Mouse (Mus musculus): Measurements from ENCODE around the gene Scand1.
A peak's percentile ranks its signal among the peaks of the same experiment; 100 is the strongest.

Gene Scand1

GRCm38 (mm10) chr2:156307261-156307660 is 5.2 kb downstream of the Scand1 start:
- DNase-seq (ENCODE audit: low read depth, low spot score) = peak; percentile 56

GRCm38 (mm10) chr2:156305818-156306217 is 6.7 kb downstream of the Scand1 start:
- DNase-seq (ENCODE audit: low read depth, low spot score) = peak; percentile 69

DNA sequence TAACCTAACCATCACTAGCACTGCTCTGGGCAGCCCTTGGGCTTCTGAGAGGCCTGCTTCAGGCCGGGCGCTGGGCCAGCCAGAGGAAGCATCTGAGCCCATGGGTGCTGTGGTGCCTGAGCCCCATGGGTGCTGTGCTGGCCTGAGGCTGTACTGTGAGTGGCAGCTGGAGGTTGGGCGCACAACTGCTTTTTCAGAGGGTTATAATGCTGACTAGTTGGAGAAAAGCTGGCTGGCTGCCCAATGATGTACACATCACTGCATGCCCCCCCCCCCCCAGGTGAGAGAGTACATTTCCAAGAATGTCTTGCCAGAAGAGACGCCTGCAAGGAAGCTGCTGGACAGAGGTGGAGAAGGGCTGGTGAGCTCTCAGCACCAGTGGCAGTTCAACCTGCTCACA is 8.2 kb downstream of the Scand1 start:
- no peak for DNase-seq (ENCODE audit: low read depth, low spot score)

- no peak for DNase-seq (ENCODE audit: low read depth, low spot score)
These were observed 10.4 kb downstream of the Scand1 start for GRCm38 (mm10) chr2:156302063-156302462.

- DNase-seq (ENCODE audit: low read depth, low spot score) = no peak
These were observed 14.0 kb downstream of the Scand1 start for GRCm38 (mm10) chr2:156298458-156298857.

DNA sequence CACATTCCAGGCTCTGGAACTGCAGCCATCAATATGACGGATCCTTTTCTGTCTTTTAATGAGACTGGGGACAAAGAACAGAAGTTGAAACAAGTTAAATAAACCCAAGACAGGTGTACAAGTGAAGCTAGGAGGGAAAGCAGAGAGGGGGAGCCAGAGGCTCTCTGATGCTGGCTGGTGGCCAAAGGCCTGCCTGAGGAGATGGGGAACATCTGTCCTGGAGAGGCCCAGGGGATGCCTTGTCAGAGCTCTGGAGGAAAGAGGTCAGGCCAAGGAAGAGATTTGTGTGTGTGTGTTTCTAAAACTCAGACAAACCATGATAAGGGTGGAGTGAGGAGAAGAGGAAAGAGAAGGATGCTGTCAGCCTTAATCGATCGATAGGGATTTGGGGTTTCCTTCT is 14.9 kb downstream of the Scand1 start:
- DNase-seq (ENCODE audit: low read depth, low spot score) = no peak

- no peak for DNase-seq (ENCODE audit: low read depth, low spot score)
These were observed 16.3 kb downstream of the Scand1 start for GRCm38 (mm10) chr2:156296190-156296589.

DNA sequence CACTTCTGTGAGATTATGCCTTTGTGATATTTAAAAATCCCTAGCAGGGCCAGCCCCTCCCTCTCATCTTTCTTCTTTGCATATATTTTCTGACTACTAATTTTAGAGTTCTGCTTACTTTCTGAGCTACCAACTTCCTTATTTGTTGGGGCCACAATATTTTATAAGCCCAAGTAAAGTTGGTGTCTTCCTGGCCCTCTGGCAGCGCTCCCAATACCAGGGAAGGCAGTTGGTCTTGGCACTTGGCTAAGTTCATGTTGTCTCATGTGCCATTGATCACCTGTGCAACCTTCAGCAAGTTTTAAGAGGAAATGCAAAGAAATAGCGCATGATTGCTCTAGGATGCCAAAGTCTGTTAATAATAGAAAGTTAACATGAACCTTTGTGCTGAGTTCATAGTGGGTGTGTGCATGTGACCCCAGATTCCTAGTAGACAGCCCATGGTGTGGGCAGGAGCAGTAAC is 16.9 kb downstream of the Scand1 start:
- DNase-seq (ENCODE audit: low read depth, low spot score) = no peak

- DNase-seq (ENCODE audit: low read depth, low spot score) = no peak
These were observed 20.5 kb downstream of the Scand1 start for GRCm38 (mm10) chr2:156291998-156292397.

DNA sequence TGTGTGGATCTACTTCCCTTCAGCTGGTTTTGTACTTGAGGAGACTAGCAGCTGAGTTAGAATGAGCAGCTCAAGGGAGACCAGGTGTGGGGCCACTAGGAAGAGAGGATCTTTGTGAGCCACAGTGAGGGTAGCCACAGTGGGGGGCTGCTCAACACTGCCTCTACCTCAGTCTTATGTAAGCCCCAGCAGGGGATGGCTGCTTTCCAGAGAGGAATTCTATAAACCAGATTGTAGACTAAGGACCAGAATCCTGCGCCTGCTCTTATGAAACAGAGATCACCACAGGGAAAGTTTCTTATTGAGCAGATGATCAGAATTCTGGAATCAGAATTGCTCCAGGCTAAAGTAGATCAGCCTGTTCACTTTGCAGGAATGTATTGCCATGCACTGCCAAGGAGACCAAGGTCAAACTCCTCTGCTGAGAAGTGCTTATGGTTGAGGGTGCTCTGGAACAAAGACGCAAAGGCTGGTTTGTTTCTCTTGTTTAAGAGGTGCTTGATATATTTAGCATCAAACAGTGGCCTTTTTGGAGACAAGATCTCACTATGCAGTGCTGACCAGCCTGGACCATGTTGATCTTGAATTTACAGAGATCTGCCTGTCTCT is 22.8 kb downstream of the Scand1 start:
- no peak for DNase-seq (ENCODE audit: low read depth, low spot score)

GRCm38 (mm10) chr2:156288222-156288621 is 24.3 kb downstream of the Scand1 start:
- DNase-seq (ENCODE audit: low read depth, low spot score) = no peak

GRCm38 (mm10) chr2:156286733-156287132 is 25.8 kb downstream of the Scand1 start:
- DNase-seq (ENCODE audit: low read depth, low spot score) = peak; percentile 39

DNA sequence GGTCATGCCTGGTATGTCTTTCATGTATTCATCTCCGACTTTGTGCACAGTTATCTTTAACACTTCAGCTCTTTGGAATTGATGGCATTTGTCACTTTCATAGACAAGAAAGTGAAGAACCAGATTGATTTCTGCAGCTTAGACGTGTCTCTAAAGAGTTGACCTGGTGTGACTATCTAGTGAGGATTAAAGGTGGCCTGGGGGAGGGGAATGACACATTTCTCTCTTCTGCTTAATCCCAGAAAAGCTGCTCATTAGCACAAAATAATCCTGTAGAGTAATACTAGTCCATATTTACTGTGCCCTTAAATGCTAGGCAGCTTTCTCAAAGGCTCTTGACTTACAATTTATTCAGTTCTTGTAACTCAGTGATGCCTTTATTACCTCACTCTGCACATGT is 27.3 kb downstream of the Scand1 start:
- no peak for DNase-seq (ENCODE audit: low read depth, low spot score)

DNA sequence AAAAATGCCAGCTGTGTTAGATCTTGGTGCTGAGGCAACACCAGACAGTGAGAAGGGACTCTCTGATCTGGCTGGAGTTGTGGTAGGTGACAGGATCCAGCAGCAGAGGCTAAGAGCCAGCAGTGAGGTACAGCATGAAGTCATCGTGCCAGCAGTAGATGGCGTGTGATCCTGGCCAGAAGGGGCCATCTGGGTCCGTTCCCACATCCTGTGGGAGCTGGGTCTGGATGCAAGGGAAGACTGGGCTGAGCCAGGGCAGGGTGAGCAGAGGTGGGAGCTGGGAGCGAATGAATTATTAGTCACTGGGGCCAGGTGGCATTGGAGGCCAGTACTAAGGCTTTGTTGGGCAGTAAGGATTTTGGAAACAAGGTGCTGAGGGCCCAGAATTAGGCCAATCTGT is 31.3 kb downstream of the Scand1 start:
- DNase-seq (ENCODE audit: low read depth, low spot score) = no peak

- peak; percentile 82 for DNase-seq (ENCODE audit: low read depth, low spot score)
These were observed 34.1 kb downstream of the Scand1 start for GRCm38 (mm10) chr2:156278226-156279017.

DNA sequence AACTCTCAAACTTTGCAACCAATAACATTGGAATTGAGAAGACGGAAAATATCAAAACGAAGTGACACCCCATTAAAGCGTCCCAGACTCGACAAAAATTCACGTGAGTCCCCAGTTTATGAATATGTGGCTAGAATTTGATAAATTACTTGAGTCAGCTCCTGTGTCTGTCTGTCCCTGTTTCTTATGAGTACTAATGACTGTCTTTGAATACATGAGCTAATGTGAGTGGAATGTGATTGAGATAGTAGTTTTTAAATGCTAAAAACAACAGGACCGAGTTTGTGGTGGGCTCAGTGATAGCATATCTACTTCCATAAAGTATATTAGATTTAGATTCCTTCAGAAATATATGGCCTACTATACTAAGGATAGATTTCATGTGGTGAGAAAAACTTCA is 40.0 kb downstream of the Scand1 start:
- DNase-seq (ENCODE audit: low read depth, low spot score) = no peak

- DNase-seq (ENCODE audit: low read depth, low spot score) = no peak
These were observed 44.9 kb downstream of the Scand1 start for GRCm38 (mm10) chr2:156267636-156268035.

- no peak for DNase-seq (ENCODE audit: low read depth, low spot score)
These were observed 49.2 kb downstream of the Scand1 start for GRCm38 (mm10) chr2:156263204-156263893.

Data from ES-CJ7 (cell line).